Mouse (Mus musculus) kidney, postnatal 4 days (tissue): ENCODE data around the gene Ptprd.

Experiments
- DNase-seq, 2 experiments: peaks; one replicate each; pipeline ENCODE4 v3.0.0; 2021; ENCODE audit warnings: mixed read lengths in 2 of 2

Gene Ptprd

DNA sequence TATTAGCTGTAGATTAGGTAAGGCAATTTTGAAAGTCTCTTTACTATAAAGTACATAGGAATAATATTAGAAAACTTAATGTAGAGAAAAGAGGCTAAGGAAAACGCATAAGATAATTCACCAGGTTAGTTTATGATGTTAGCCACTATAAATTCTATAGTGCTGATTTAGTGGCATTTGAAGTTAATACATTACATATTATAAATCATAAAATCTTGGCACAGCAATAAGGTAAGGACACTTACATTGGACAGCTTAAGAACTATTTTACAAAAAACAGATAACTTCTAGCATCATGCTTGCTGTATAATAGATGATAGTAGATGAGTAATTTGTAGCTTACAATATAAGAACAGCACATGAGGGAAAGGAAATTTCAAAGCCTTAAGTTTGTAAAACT is 1322.1 kb downstream of the Ptprd start:
- no peak for DNase-seq

DNA sequence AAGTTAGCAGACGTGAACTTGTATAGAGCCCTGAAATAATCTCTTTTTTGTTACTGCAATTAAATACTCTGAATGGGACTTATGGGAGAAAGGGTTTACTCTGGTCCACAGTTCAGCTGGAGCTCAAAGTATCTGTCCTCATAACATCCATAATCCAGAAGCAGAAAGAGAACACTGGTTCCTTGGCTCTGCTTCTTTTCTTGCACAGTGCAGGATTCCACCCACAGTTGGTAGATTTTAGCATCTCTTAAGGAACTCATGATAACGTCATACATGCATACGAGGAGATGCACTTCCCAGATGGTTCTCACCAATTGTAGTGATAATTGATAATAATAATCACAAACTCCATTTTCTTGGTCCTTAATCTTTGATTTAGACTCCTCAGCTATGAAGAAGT is 1330.2 kb downstream of the Ptprd start:
- DNase-seq: no peak

DNA sequence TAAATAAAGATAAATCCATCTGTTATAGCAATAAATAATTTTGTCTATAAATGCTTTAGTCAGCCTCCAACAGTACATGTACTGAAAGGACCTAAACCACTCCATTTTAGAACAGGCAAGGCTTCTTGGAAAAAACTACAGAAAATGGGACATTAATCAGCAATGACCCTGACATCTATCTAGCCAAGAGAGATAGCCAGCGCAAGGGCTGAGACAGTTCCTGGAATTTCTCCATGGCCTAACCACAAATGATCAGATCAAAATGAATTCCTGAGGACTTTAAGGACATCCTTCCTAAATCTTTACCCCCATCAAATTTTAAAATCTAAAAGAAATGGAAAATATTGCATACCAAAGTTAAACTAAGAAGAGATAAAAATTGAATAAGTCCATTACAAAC is 1340.8 kb downstream of the Ptprd start:
- no peak for DNase-seq

DNA sequence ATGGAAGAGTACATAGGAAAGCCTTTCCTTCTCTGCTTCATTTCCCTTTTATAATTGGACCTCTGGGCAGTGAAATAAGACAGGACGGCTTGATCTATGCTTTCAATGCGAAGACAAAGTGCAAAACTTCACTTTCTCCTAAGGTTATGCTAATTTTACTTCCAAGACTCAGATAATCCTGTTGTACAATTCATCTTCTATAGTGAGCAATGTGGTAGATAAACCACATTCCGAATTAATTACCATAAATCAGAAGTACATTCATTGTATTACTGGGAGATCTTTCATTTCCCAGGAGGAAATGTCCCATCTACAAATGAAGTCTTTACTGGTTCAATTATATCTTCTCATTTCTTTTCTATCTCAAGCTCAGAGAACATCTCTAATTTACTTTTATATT is 1346.2 kb downstream of the Ptprd start:
- no peak for DNase-seq

DNA sequence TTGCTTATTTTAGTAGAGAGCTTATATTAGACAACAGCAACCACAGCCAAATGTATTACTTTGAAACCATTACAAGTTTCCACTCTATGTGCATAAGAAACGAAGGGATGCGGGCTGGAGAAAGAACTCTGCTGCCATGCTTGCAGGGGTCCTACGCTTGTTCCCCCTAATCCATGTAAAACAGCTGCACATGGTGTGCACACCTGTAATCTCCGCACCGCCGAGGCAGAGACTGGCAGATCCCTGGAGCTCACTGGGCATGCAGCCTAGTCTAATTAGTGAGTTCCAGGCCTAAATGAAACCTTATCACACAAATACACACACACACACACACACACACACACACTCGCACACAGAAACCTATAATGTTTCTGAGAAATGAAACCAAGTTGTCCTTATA is 1365.5 kb downstream of the Ptprd start:
- no peak for DNase-seq

DNA sequence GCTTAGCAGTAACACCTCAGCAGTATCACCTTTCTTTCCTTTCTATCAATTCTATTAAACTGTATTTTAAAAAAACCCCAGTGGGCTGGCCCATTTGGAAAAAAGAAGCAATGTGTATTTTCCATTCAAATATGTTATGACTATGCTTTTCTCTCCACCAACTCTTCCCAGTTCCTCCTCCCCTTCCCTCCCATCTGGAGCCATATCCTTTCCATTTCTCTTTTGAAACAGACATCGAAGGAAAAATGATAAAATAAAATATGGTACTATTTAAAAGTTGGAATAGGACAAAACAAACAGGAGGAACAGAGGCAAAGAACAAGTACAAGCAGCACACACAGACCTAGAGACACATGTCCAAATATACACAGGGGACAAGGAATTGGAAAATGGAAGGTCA is 1372.7 kb downstream of the Ptprd start:
- no peak for DNase-seq

DNA sequence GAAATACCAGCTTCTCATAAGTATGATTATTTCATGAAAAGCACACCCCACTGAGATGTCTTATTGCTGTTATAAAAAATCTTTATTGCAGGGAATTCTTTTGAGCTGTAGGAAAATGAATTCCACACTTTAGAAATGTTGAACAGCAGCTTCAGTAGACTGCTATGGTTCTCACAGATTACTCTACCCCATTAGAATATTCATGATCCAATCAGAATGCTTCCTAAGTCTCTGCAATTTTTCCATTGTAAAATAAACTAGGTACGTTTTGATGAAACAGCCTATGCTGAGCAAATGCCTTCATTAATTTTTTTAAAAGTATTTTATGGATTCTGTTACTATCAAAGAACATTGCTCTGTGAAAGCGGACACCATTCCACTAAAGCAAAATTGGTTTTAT is 1399.6 kb downstream of the Ptprd start:
- DNase-seq: no peak

DNA sequence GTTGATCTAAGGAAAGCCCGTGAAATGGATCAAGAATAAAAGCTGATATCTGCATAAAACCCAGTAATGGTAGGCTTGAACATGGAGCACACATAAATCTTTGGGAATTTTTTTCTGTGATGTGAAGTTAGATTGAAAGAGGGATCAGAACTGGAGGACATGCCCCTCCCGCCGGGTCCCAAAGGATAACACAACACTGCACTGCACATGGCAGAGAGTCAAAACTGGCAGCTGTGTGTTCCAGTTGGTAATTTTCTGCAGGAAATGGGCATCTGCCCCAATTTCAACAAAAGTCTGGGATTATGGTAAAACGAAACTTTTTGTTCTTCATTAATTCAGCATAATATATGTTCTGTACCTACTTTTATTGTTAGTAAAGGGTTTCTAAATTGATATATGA is 1409.1 kb downstream of the Ptprd start:
- no peak for DNase-seq

DNA sequence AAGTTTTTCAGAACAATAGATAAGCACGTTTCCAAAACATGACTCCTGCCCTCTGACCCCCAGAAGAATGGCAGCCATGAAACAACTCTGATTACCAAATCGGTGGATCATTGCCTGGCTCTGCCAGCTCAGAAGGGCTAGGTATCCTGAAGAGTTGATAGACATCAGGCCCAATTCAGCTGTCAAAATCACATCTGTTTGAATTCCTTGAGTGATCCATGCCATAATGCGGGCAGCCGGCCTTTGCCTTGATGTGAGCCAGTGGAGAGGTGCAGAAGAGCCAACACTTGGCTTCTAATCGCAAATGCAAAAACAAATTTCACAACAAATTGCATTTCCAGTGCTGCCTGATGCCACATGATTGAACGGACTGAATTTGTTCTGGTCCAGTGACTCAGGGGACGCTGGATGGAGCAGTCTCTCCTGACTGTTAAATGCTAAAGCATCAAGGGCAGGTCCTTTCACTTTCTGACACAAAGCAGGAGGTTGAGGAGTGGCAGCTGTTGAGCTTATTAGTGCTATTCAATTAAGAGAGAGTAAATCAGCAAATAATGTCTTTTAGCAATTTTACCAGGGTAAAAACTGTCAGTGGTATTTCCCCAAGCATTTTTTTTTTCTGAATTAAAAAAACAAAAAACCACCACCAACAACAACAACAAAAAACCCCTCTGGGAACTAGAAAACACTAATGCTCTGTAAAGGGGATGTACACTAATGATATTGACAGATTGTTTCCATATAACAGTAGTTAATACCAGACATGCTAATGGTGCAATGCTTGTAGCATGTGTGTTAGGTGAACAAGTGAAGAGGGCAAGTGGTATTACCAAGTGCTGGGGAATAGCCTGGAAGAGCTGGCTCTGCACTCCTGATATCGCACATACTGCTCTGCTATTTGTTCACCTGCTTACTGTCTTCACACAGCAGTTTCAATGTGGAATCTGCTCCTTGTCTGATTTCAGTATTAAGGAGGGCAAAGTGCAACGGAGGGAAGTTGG is 1413.5 kb downstream of the Ptprd start:
- DNase-seq: peak; percentile 25 to 26

DNA sequence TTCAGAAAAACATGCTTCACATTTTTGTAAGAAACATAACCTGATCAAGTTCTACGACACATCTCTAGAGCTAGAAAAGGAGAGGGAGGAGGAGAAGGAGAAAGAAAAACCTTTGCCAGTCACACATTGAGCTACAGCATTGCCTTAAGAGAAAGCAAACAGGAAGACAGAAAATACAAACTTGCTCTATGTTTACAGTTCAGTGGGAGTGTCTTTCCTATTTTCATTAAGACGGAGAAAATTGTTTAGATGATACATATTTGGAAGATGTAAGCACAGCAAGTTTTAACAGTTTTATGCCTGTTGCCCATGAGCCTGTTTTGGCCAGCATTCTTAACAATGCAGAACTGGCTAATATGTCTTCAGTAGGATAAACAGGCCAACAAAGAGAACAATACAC is 1426.4 kb downstream of the Ptprd start:
- no peak for DNase-seq

DNA sequence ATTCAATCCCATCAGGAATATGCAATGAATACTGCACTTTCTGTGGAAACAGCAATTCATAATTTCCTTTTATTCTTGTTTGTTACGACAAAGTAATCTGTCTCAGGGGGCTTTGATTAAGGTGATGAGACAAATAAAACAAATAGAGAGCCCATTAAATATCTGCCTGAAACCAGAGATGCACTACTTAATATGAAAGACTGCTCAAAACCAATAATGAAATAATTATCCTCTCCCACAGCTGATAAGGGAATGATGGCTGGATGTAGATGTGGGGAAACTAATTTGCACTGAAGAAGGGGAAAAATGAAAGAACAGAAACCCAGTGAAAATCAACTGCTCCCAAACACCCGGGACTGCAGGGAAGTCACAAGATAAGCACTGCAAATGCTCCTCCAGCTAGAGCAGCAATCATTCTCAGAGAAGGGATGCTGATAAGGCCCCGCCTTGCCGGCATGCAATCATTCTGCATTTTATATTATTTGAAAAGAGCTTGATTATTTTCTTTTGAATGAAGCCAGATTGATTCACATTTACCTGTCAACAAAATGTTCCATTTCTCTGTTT is 1432.1 kb downstream of the Ptprd start:
- DNase-seq: no peak

DNA sequence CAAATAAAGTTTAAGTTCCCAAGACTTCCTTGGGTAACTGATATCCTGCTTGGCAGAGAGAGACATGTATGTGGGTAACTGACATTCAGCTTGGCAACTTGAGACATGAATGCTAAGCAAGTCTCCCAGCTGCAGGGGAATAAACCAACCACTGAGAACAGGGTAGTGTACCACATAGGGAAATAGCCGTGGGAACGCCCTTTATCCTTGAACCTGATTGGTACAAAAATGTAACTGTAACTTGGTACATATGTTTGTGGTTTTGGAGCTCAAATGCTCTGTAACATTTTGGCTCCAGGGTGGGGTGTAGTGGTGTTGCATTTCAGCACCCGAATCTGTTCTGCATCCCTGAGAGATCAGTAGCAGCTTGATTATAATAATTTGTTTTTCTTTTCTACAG is 1444.8 kb downstream of the Ptprd start:
- DNase-seq: no peak

DNA sequence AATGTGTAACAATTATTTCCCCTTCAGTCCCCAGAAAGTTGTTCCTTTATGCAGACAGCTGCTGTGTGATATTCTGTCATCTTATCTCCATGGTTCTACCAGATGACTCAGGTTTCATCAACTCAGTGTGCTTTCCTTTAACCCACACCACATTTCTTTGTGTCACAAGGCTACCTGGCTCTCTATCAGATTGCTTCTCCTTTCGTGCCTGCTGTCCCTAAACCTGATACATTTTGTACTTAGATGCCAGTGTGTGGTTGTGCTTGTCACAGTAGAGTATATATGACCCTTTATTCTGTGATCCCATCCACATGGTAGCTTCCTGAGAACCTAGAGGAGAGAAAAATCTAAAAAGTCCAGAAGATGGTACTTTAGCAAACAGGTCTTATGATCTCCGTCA is 1445.3 kb downstream of the Ptprd start:
- DNase-seq: no peak

DNA sequence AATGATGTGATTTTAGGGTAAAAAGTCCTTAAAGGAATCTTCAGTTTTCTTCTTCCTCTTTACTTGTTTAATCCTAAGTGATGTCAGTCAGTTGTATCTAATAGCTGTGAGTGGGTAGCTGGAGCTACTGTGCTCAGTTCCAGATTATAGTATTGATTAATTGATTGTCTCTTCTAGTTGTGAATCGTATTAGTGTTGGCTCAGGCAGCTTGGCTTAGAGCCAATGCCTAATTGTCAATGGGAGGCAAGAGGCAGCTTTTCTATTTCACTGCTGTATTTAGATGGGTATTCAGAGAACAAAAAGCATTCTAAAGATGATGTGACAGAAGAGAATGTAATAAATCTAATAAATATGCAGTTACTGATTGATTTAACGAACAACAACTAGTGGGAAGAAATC is 1461.1 kb downstream of the Ptprd start:
- DNase-seq: no peak

DNA sequence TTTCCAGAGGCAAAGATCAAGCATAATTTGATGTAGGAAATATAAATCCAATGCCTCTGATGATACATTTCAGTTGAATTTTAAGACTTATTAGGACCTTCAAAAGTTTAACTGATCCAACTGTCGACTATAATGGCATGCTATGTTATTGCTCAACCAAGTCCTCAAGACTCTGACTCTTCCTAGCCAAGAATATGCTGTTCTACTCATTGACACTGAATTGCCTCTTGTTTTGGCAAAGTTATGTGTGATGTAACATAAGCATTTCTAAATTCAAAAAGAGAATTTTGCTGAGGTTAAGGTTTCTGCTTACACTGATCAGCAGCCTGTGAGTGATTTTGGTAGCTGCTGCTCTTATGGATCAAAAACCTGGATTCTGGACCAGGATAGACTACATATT is 1475.9 kb downstream of the Ptprd start:
- DNase-seq: no peak

DNA sequence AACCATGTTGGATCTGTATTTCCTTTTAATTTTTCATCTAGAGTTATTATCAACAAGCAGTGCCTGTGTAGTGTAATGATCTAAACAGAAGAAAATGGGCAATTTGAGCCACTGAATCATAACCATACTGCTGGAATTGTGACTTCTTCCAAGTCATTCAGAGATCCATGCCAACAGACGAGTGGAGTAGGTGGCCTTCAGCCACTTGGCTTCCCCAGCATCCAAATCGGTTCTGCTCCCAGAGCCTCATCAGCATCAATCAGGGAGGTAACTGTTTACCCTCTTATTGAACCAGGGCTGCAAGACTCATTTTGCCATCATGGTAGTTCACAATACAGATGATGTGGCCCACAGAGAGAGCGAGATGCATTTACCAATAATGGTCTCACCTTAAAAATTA is 1536.0 kb downstream of the Ptprd start:
- no peak for DNase-seq

DNA sequence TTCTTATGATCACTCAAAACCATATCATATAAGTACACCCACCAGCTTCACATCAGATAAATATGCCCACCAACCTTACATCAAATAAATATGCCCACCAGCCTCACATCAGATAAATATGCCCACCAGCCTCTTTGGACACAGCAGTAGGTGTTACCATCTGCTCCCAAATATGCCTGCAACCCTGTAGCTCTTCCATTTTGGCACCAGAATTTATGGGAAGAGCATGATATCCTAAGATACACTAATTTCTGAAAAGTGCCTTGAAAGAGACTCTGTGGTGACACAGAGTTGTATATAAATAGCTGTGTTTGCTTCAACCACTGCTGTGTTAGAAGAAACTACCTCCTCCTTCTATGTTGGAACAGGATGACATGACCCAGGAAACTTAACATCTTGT is 1538.5 kb downstream of the Ptprd start:
- DNase-seq: no peak

DNA sequence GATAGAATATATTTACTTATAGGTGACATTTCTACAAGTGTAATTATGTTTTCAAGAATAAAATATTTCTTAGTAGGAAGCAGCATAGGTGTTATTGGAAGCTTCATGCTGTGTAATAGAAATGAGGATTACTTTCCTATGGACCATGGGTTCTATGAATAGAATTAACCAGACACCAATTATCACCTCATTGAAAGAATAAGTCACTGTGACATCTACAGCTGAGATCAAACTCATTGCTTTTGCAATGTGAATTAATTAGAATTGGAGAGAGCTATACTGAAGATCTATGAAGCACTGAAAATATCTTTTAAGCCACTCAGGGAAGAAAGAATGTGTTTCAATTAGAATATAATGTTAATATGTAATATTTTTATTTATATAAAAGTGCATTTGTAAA is 1539.1 kb downstream of the Ptprd start:
- no peak for DNase-seq

DNA sequence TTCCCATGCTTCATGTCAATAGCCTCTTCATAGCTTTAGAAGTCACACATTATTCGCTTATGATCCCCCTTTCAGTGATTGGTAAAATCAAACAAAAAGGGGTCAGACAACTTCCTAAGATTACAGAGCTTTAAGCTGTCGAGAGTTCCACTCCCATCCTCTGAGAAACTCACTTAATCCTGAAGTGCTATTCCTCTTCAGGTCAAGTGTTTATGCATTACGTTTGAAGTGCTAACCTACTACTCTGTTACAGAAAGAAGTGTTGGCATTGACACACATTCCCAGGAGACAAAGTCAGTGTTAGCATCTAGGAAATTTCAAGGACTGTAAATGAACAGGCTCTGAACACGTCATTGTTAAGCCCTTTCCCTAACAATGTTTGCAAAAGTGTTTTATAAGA is 1550.0 kb downstream of the Ptprd start:
- no peak for DNase-seq

DNA sequence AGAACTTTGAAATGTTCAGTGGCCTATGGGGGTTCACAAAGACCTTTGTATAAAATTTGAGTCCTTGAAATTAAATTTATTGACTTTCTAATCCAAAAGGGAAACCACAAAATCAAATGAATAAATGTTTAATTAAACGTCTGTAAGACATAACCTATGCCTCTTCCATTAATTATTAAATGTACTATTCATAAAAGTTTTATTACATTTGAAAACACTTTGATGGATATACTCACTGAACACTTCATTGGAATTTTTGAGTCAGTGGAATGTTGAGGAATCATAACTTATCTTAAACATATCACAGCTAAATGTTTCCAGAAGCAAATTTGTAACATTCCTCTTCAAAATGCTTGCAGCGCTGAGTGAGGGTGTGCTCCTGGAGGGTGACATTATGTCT is 1551.6 kb downstream of the Ptprd start:
- DNase-seq: no peak

DNA sequence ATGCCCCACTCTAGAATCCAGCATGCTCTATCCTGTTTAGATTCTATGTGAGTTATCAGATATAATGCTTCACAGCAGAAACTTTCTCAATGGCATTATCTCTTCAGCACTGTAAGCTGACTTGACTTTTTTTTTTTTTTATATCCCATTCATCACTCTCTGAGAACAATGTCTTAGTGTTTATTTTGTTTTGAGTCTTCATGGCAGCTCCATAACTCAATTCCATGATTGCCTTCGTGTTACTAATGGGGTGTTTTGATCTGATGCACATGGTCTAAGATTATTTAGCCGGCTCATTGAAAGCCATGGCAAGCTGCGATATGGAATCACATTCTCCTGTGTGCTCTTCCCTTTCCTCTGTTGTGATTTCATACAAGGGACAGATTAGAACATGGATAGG is 1555.0 kb downstream of the Ptprd start:
- no peak for DNase-seq

DNA sequence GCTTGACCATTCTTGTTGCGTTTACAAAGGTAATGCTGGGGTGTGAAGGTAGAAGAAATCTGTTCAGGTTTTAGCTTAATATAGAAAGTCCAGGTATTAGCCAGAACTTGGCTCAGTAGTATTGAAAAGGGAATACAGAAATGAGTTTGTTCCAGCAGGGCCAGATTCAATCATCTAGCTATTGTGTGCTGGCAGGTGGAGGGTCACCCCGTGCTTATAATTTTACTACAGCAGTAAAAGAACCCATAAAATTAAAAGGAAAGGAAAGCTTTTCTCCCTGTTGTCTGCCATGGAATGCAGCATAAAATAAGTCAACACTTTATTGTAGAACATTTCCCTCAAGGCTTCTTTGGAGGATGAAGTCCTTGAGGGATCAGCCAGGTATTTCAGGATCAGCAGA is 1558.8 kb downstream of the Ptprd start:
- DNase-seq: no peak

DNA sequence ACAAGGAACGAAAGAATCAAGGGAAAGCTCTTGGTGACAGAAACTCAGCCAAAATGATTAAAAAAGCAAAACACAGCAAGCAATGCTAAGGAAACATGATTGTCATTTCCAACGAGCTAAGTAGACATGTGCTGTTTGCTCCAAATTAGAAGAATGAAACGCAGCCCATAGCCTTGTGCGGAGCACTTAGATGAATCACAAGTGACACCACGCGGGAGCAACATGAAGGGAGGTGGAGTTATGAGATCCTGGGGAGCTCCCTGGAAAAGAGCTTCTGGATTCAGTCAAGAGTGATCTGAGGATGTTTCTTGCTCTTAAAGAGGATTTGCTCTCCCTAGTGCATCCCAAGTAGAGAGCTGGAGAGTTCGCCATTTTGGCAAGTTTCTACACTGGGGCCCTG is 1590.0 kb downstream of the Ptprd start:
- peak in 1 of 2 experiments; percentile 10 for DNase-seq

DNA sequence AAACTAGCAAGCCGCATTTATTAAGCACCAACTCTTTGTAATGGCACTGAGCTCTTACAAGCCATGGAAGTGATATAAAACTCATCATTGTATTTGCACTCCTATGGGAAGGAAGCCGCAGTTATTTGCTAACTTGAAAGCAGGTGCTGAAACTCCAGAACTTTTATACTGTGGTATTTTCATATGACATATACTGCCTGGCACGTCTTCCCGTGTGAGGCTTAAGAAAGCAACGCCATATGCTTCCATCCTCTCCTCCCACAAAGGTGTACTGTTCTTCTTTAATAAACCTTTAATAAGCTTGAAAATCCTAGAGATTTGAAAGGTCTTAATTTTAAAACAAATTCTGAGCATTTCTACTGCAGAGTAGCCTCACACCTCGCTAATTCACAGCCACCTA is 1595.1 kb downstream of the Ptprd start:
- no peak for DNase-seq

DNA sequence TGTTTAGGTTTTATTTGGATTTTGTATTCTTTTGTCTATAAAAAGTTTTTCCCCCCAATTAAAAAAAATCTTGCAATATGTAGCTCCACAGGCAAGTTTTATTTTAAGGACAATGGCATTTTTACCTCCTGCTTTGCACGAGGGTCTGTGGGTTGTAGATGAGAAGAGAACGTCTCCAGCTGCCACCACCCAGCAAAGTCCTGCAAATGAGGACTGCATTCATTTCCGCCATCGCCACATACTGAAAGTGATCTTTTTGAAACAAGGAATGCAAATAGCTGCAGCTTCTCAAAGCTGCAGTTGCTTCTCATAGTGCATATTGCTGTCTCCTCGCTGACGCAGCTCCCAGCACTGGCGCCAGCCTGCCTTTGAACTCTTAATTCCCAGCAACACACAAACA is 1603.5 kb downstream of the Ptprd start:
- peak in 1 of 2 experiments; percentile 1 for DNase-seq
